Comparison of ENCODE assay signal across 8 mouse cellular contexts in genomic region chr17:10317186-10317585, GRCm38 (mm10). TPM values are rescaled to one million over a fixed set of nuclear protein-coding genes. Genes with fewer than 3 reads are reported as not detected.
A peak's percentile ranks its signal among the peaks of the same experiment; 100 is the strongest.
DNase-seq lines count a peak whose midpoint lies in the region; ATAC-seq and TF ChIP-seq lines count a peak whose summit lies in the region.

No protein-coding gene starts in this region.

- TF ChIP-seq CTCF in G1E (IDR thresholded peaks at IDR 0.05; ENCODE audit: low read depth, low read length): no peak
- TF ChIP-seq CTCF in cortical plate, adult 2 months (IDR thresholded peaks at IDR 0.05; ENCODE audit: extremely low read depth, insufficient read depth, low read length): no peak

- DNase-seq in heart, adult 18-20 months: peak; percentile 85 to 87
- DNase-seq in heart, adult 11 months: no peak
- no peak for DNase-seq in G1E (ENCODE audit: low spot score)
- DNase-seq in kidney, postnatal 36 days: peak; percentile 81 to 83

- no peaks in the 10 kb centered on the region for H3K9me3 ChIP-seq in G1E (replicated peaks)
- H3K9me3 ChIP-seq in heart, embryonic 14.5 days (ENCODE audit: control insufficient read depth, low read length): no peaks in the 10 kb centered on the region
- H3K9me3 ChIP-seq in midbrain, embryonic 12.5 days: no peaks in the 10 kb centered on the region

- H3K4me3 ChIP-seq in G1E (ENCODE audit: low read depth, low read length): peak overlapping the region; percentile 98
- peak overlapping the region; percentile 80; the same call in 1 of the 2 replicates for H3K4me3 ChIP-seq in cortical plate, adult 2 months (ENCODE audit: insufficient read depth, low read length)
- peak overlapping the region; percentile 73 to 92 for H3K4me3 ChIP-seq in heart, embryonic 14.5 days (ENCODE audit: control insufficient read depth in 1 of 2, insufficient read depth in 1 of 2, low read depth in 1 of 2, low read length in 2 of 2)
- peak overlapping the region; percentile 95 for H3K4me3 ChIP-seq in midbrain, embryonic 12.5 days

- no peaks in the 10 kb centered on the region for H3K27me3 ChIP-seq in G1E (ENCODE audit: insufficient read depth, low read length)
- no peaks in the 10 kb centered on the region for H3K27me3 ChIP-seq in heart, embryonic 14.5 days (ENCODE audit: control insufficient read depth, insufficient read depth, low read length)
- H3K27me3 ChIP-seq in midbrain, embryonic 12.5 days: no peaks in the 10 kb centered on the region

- H3K9ac ChIP-seq in heart, embryonic 14.5 days (ENCODE audit: low read length): peak overlapping the region; percentile 100
- H3K9ac ChIP-seq in midbrain, embryonic 12.5 days (replicated peaks): peak overlapping the region; percentile 99

- H3K4me1 ChIP-seq in G1E (ENCODE audit: insufficient read depth, low read depth, low read length): peaks cover 20% of the 10 kb centered on the region
- H3K4me1 ChIP-seq in cortical plate, adult 2 months (ENCODE audit: control insufficient read depth, insufficient read depth, low read length): no peaks in the 10 kb centered on the region; the same call in 1 of the 2 replicates
- H3K4me1 ChIP-seq in heart, embryonic 14.5 days (ENCODE audit: control insufficient read depth in 2 of 2, insufficient read depth in 2 of 2, low read length in 2 of 2): peaks cover 5 to 13% of the 10 kb centered on the region in 2 experiments
- H3K4me1 ChIP-seq in midbrain, embryonic 12.5 days: peaks cover 28% of the 10 kb centered on the region

- whole genome bisulfite sequencing in heart, embryonic 14.5 days: 2% methylated on average over 4 of the region's 4 CpGs
- WGBS in midbrain, embryonic 12.5 days: 2% methylated on average over 4 of the region's 4 CpGs

- H3K36me3 ChIP-seq in G1E (replicated peaks): no peaks in the 10 kb centered on the region
- H3K36me3 ChIP-seq in heart, embryonic 14.5 days (ENCODE audit: control insufficient read depth, insufficient read depth, low read length): no peaks in the 10 kb centered on the region
- H3K36me3 ChIP-seq in midbrain, embryonic 12.5 days: no peaks in the 10 kb centered on the region

- H3K4me2 ChIP-seq in heart, embryonic 14.5 days (ENCODE audit: low read length): peak overlapping the region; percentile 64
- H3K4me2 ChIP-seq in midbrain, embryonic 12.5 days (replicated peaks): peak overlapping the region; percentile 59

- peak overlapping the region; percentile 98 for H3K27ac ChIP-seq in cortical plate, adult 2 months (ENCODE audit: insufficient read depth, low read length)
- H3K27ac ChIP-seq in heart, embryonic 14.5 days (replicated peaks in 1 of 2; ENCODE audit: control insufficient read depth in 1 of 2, insufficient read depth in 1 of 2, low read depth in 2 of 2, low read length in 2 of 2): peak overlapping the region; percentile 96 to 100
- H3K27ac ChIP-seq in midbrain, embryonic 12.5 days (replicated peaks): peak overlapping the region; percentile 99

- ATAC-seq in G1E (ENCODE audit: extremely low read depth, insufficient number of reproducible peaks, low FRiP score, poor library complexity, severe bottlenecking): no peak
- no peak for ATAC-seq in heart, embryonic 14.5 days (ENCODE audit: insufficient number of reproducible peaks, insufficient read depth, low FRiP score, low read depth)
- no peak for ATAC-seq in midbrain, embryonic 12.5 days (ENCODE audit: low FRiP score, low read depth)
- no peak for ATAC-seq in megakaryocyte-erythroid progenitor cell, adult 5-6 weeks (replicated peaks; ENCODE audit: low FRiP score, low TSS enrichment, poor library complexity, severe bottlenecking)

- TF ChIP-seq POLR2A in cortical plate, adult 2 months (IDR thresholded peaks at IDR 0.05; ENCODE audit: extremely low read depth, insufficient read depth, low read length): no peak

RNA-seq across cellular contexts. Expression of gene Qk, which starts 2.5 kb away (rescaled TPM):
- 100 to 1,000 TPM; 490 to 493 TPM for total RNA-seq in heart, adult 18-20 months (2021)
- total RNA-seq in G1E (2014; fragmentation: Nextera tagmentation) (419 and 485 TPM in 2 replicates), G1E (2017) (54.7 and 65.7 TPM in 2 replicates)
- polyA plus RNA-seq in G1E (2012): 9.5 and 9.9 TPM in 2 replicates
- polyA plus RNA-seq in cortical plate, adult 2 months (2012; rRNA removed): 263 and 285 TPM in 2 replicates
- 71.8 and 76.2 TPM in 2 replicates for polyA plus RNA-seq in heart, embryonic 14.5 days (2014; fragmentation: Nextera tagmentation; extraction: Ambion mirVana)
- 44.7 and 45.9 TPM in 2 replicates for polyA plus RNA-seq in midbrain, embryonic 12.5 days (2016; fragmentation: Nextera tagmentation; extraction: Ambion mirVana)
- total RNA-seq in megakaryocyte-erythroid progenitor cell, adult 5-6 weeks (2014; fragmentation: Nextera tagmentation): 78.7 and 96.3 TPM in 2 replicates
- total RNA-seq in megakaryocyte-erythroid progenitor cell, adult 5-6 weeks (2017): 57.6 and 59.9 TPM in 2 replicates

Comparison
In these comparisons a context has a peak if more than half of its experiments do, and no peak if none do; other contexts are left out.
1. DNase-seq: peak in heart, adult 18-20 months (2 of 2) and kidney, postnatal 36 days (2 of 2); none in heart, adult 11 months (single experiment) and G1E (single experiment).
2. Peak in every context shown above with its lines, with median percentiles within 50 percentile points of each other: H3K4me3 ChIP-seq and H3K27ac ChIP-seq.